Mouse (Mus musculus) gastrocnemius, postnatal 14 days (tissue): ENCODE data around the gene Gm14851. TPM values are rescaled to one million over a fixed set of nuclear protein-coding genes. Genes with fewer than 3 reads are reported as not detected.
"Not testable (repeated sequence)": the region's sequence is repeated elsewhere in the genome, so short reads cannot be mapped to it uniquely, and the experiment has no call there.

ENCODE experiments used
- DNase-seq: peaks from one replicate; pipeline ENCODE4 v3.0.0; 2021; ENCODE audit warnings: mixed read lengths
- intact Hi-C: fragments of 180-260 bp; cut with DNase I; formaldehyde crosslinking; loops from one replicate; pipeline ENCODE4 v1.15.1; 2025; ENCODE audit warnings: low total_unique reads
- long read RNA-seq, 2 experiments: library from polyadenylated mRNA; stranded (forward); transcript quantifications; one replicate each; pipeline ENCODE4 v2.0.0; 2021
- total RNA-seq, 2 experiments: library from RNA; stranded (reverse); gene quantifications; 2 replicates each; pipeline ENCODE4 v1.2.3; 2021

Gene Gm14851
- total RNA-seq = not detected
- long read RNA-seq, experiment 1 = 0 reads
- long read RNA-seq, experiment 2 = 0 reads

DNA sequence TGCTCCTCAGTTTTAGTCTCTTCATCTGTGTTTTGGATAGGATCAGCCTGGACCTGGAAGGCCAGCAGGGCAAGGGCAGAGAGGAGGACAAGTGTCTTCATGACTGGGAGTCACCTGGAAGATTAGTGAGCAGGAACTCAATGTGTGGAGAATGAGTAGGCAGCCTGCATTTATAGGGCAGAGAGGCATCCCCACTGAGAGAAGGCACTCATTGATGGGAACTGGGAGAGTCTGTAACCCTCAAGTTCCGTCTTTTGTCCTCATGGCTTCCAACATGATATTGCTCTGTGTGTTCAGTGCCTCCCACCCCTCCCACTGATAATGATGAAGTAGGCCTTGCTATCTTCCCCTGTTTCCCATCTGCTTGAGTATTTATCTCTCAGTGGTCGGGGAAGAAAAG is at the start of gene Gm14851:
Gm14851 (minus strand) TSS at position 101 of the 400 bp plus-strand sequence.
- intact Hi-C loops, DNase-seq: not testable (repeated sequence)

- DNase-seq, intact Hi-C loops: not testable (repeated sequence)
These were observed 38.5 kb upstream of the Gm14851 start, which contains the start of gene Defa30 for GRCm38 (mm10) chr8:21134342-21134741. TSS of gene Defa30 (plus strand) at chr8:21134642.

- no peak for DNase-seq
- intact Hi-C loops = no loop called here
These were observed 2.7 kb downstream of the Gm14851 start for GRCm38 (mm10) chr8:21093106-21093505.

- DNase-seq, intact Hi-C loops: not testable (repeated sequence)
These were observed 11.7 kb downstream of the Gm14851 start, which contains the start of gene Defa25 for GRCm38 (mm10) chr8:21084142-21084541. TSS of gene Defa25 (plus strand) at chr8:21084442.

GRCm38 (mm10) chr8:21064738-21065137 is 31.1 kb downstream of the Gm14851 start, which contains the start of gene Defa35:
TSS of gene Defa35 (plus strand) at chr8:21065038.
- intact Hi-C loops, DNase-seq: not testable (repeated sequence)

DNA sequence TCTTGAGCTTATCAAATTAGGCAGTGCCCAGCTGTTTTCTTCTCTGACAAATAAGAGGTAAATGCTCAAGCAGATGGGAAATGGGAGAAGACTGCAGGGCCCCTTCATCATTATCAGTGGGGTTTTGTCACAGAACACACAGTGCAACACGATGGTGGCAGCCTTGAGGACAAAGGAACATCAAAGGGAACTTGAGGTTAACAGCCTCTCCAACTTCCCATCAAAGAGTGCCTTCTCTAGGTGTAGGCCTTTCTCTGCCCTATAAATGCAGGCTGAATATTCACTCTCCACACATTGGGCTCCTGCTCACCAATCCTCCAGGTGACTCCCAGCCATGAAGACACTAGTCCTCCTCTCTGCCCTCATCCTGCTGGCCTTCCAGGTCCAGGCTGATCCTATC is 41.1 kb downstream of the Gm14851 start, which contains the start of gene Defa23:
Defa23 (plus strand) TSS at position 301 of the 400 bp plus-strand sequence.
- DNase-seq, intact Hi-C loops: not testable (repeated sequence)

Other genes with a start within 250 kb of the Gm14851 start
- gene Defb33, start 203.4 kb downstream of the Gm14851 start, total RNA-seq = not detected
- gene Gm15056, start 193.4 kb downstream of the Gm14851 start, total RNA-seq = not detected
- not detected for gene Gm6040, start 174.0 kb downstream of the Gm14851 start, total RNA-seq
- gene AY761185, start 151.3 kb downstream of the Gm14851 start, total RNA-seq = not detected
- not detected for gene Defa21, start 70.5 kb downstream of the Gm14851 start, total RNA-seq
- not detected for gene Defa23, start 41.0 kb downstream of the Gm14851 start, total RNA-seq
- not detected for gene Defa35, start 31.0 kb downstream of the Gm14851 start, total RNA-seq
- gene Defa25, start 11.6 kb downstream of the Gm14851 start, total RNA-seq = not detected
- not detected for gene Defa30, start 38.6 kb upstream of the Gm14851 start, total RNA-seq
- not detected for gene Defa22, start 66.2 kb upstream of the Gm14851 start, total RNA-seq
- not detected for gene Defa31, start 95.6 kb upstream of the Gm14851 start, total RNA-seq
- not detected for gene Gm15293, start 105.5 kb upstream of the Gm14851 start, total RNA-seq
- not detected for gene Gm15292, start 153.7 kb upstream of the Gm14851 start, total RNA-seq
- gene Defa27, start 219.5 kb upstream of the Gm14851 start, total RNA-seq = not detected
- not detected for gene Defa29, start 231.0 kb upstream of the Gm14851 start, total RNA-seq